ENCODE assay signal across 6 mouse cellular contexts in genomic region chr9:57427123-57427522, GRCm38 (mm10). TPM values are rescaled to one million over a fixed set of nuclear protein-coding genes. Genes with fewer than 3 reads are reported as not detected.
DNase-seq lines count a peak whose midpoint lies in the region; TF ChIP-seq lines count a peak whose summit lies in the region.
"Not testable (repeated sequence)": the region's sequence is repeated elsewhere in the genome, so short reads cannot be mapped to it uniquely, and the experiment has no call there.

No protein-coding gene starts in this region.

- not testable (repeated sequence) for H3K9ac ChIP-seq in CH12.LX (ENCODE audit: insufficient read depth, low read depth); MEL (ENCODE audit: control insufficient read depth, low read depth, low read length, poor library complexity, severe bottlenecking)
- H3K9ac ChIP-seq in ES-Bruce4 (ENCODE audit: low read depth, poor library complexity, severe bottlenecking) (peak overlapping the region; percentile 51), ES-E14 (ENCODE audit: insufficient read depth, low read depth, low read length, poor library complexity, severe bottlenecking) (peak overlapping the region; percentile 6; the same call in 1 of the 2 replicates)

- not testable (repeated sequence) for DNase-seq in CH12.LX (ENCODE audit: extremely low read depth); ES-E14 (ENCODE audit: low read depth, low spot score); MEL (ENCODE audit: low read depth, low spot score); layer of hippocampus, adult 2 months (ENCODE audit: low spot score in 2 of 2)

- in situ Hi-C loops in CH12.LX (cut with MboI; ENCODE audit: low pct_ligation_motif_present, low pct_unique_long_range_greater_than_20kb, low sequenced_read_pairs) = loop anchor here (5.0 kb wide), 2 partner anchors 70 to 175 kb away; no protein-coding TSS in a partner anchor
- in situ Hi-C loops in ES-E14 (cut with MboI; ENCODE audit: low sequenced_read_pairs in 2 of 2, unreplicated experiment in 2 of 2) = not testable (repeated sequence)

- H3K79me2 ChIP-seq in CH12.LX (replicated peaks; ENCODE audit: control insufficient read depth, extremely low read depth, insufficient read depth, poor library complexity, severe bottlenecking); MEL (ENCODE audit: control insufficient read depth, insufficient read depth, low read length, poor library complexity): not testable (repeated sequence)

- TF ChIP-seq RAD21 in CH12.LX (IDR thresholded peaks at IDR 0.05; ENCODE audit: low read depth, low read length); MEL (IDR thresholded peaks at IDR 0.05; ENCODE audit: low read depth, low read length): not testable (repeated sequence)

- not testable (repeated sequence) for TF ChIP-seq POLR2A in CH12.LX (IDR thresholded peaks at IDR 0.05; ENCODE audit: low read depth, low read length); ES-Bruce4 (IDR thresholded peaks at IDR 0.05; ENCODE audit: insufficient read depth, low read length); MEL (IDR thresholded peaks at IDR 0.05; ENCODE audit: control insufficient read depth in 1 of 2, insufficient read depth in 1 of 2, low read depth in 1 of 2, low read length in 2 of 2, poor library complexity in 1 of 2); embryonic fibroblast, embryonic 13.5 days (IDR thresholded peaks at IDR 0.05; ENCODE audit: low read depth, low read length)

- TF ChIP-seq CTCF in CH12.LX (conservative IDR thresholded peaks at IDR 0.05 in 1 of 2, IDR thresholded peaks at IDR 0.05 in 1 of 2; ENCODE audit: low read depth in 2 of 2, low read length in 2 of 2); ES-Bruce4 (IDR thresholded peaks at IDR 0.05; ENCODE audit: low read depth, low read length); MEL (IDR thresholded peaks at IDR 0.05 in 2 of 3, conservative IDR thresholded peaks at IDR 0.05 in 1 of 3; ENCODE audit: control insufficient read depth in 1 of 3, insufficient read depth in 1 of 3, low read depth in 2 of 3, low read length in 3 of 3, poor library complexity in 1 of 3, severe bottlenecking in 1 of 3); embryonic fibroblast, embryonic 13.5 days (IDR thresholded peaks at IDR 0.05; ENCODE audit: borderline replicate concordance, insufficient read depth, low read length); layer of hippocampus, adult 2 months (conservative IDR thresholded peaks at IDR 0.05): not testable (repeated sequence)

- not testable (repeated sequence) for H3K9me3 ChIP-seq in CH12.LX (replicated peaks; ENCODE audit: low read length); ES-Bruce4 (replicated peaks; ENCODE audit: control insufficient read depth, insufficient read depth, low read length, poor library complexity, severe bottlenecking); ES-E14 (ENCODE audit: control insufficient read depth, insufficient read depth, low read depth, low read length); MEL (replicated peaks; ENCODE audit: insufficient read depth, low read length)

- peak overlapping the region; percentile 78; the same call in 1 of the 2 replicates for H3K27ac ChIP-seq in CH12.LX (ENCODE audit: insufficient read depth, low read depth)
- H3K27ac ChIP-seq in ES-Bruce4 (ENCODE audit: insufficient read depth, low read length) = peak overlapping the region; percentile 91
- peak overlapping the region; percentile 81; the same call in 1 of the 2 replicates for H3K27ac ChIP-seq in ES-E14 (ENCODE audit: insufficient read depth, low read depth, low read length, poor library complexity, severe bottlenecking)
- not testable (repeated sequence) for H3K27ac ChIP-seq in MEL (ENCODE audit: control insufficient read depth, low read depth, low read length)
- peak overlapping the region; percentile 99 for H3K27ac ChIP-seq in embryonic fibroblast, embryonic 13.5 days (ENCODE audit: insufficient read depth, low read length)
- H3K27ac ChIP-seq in layer of hippocampus, adult 2 months = peak overlapping the region; percentile 58; the same call in 1 of the 2 replicates

- H3K36me3 ChIP-seq in CH12.LX (replicated peaks in 1 of 2; ENCODE audit: control insufficient read depth in 1 of 2, insufficient read depth in 1 of 2, low read length in 1 of 2) (peaks cover 13 to 73% of the 10 kb centered on the region in 2 experiments), MEL (ENCODE audit: control insufficient read depth in 1 of 2, insufficient read depth in 2 of 2, low read length in 2 of 2) (peaks cover 0 to 25% of the 10 kb centered on the region in 2 experiments; a peak in 2 of 4 replicates)
- H3K36me3 ChIP-seq in ES-Bruce4 (ENCODE audit: control insufficient read depth, insufficient read depth, low read length, poor library complexity, severe bottlenecking); ES-E14 (ENCODE audit: control insufficient read depth, insufficient read depth, low read length, poor library complexity, severe bottlenecking): not testable (repeated sequence)

- H3K4me2 ChIP-seq in CH12.LX (ENCODE audit: insufficient read depth, low read depth, poor library complexity, severe bottlenecking) = not testable (repeated sequence)

- dilution Hi-C loops in CH12.LX (cut with MboI; ENCODE audit: extremely low pct_ligation_motif_present, extremely low pct_unique_long_range_greater_than_20kb, low sequenced_read_pairs) = not testable (repeated sequence)

- H3K27me3 ChIP-seq in CH12.LX (replicated peaks); ES-Bruce4 (ENCODE audit: control insufficient read depth, insufficient read depth, low read length, poor library complexity, severe bottlenecking); MEL (ENCODE audit: control insufficient read depth in 1 of 2, insufficient read depth in 2 of 2, low read length in 2 of 2): not testable (repeated sequence)

- peaks cover 25 to 97% of the 10 kb centered on the region in 2 experiments for H3K4me1 ChIP-seq in CH12.LX (ENCODE audit: control insufficient read depth in 1 of 2, insufficient read depth in 2 of 2)
- H3K4me1 ChIP-seq in ES-Bruce4 (ENCODE audit: control insufficient read depth, insufficient read depth, low read length) = not testable (repeated sequence)
- H3K4me1 ChIP-seq in ES-E14 (ENCODE audit: control insufficient read depth in 2 of 2, insufficient read depth in 2 of 2, low read length in 2 of 2, poor library complexity in 1 of 2) = peaks cover 12 to 33% of the 10 kb centered on the region in 2 experiments; a peak in 3 of 4 replicates
- H3K4me1 ChIP-seq in MEL (ENCODE audit: control insufficient read depth in 1 of 2, insufficient read depth in 2 of 2, low read length in 2 of 2) = peaks cover 12 to 20% of the 10 kb centered on the region in 2 experiments
- H3K4me1 ChIP-seq in embryonic fibroblast, embryonic 13.5 days (ENCODE audit: control insufficient read depth, insufficient read depth, low read length) = peaks cover 25% of the 10 kb centered on the region

- H3K4me3 ChIP-seq in CH12.LX (replicated peaks in 1 of 3; ENCODE audit: low read depth in 2 of 3, low read length in 2 of 3, poor library complexity in 1 of 3); ES-Bruce4 (ENCODE audit: low read depth, low read length); ES-E14 (ENCODE audit: insufficient read depth in 1 of 2, low read depth in 1 of 2, low read length in 2 of 2, poor library complexity in 1 of 2, severe bottlenecking in 1 of 2); MEL (ENCODE audit: control insufficient read depth in 1 of 2, insufficient read depth in 1 of 2, low read depth in 2 of 2, low read length in 2 of 2); embryonic fibroblast, embryonic 13.5 days (ENCODE audit: insufficient read depth, low read length); layer of hippocampus, adult 2 months: not testable (repeated sequence)

- TF ChIP-seq EP300 in CH12.LX (IDR thresholded peaks at IDR 0.05; ENCODE audit: low read length); ES-Bruce4 (IDR thresholded peaks at IDR 0.05; ENCODE audit: insufficient read depth, low read depth, low read length); MEL (IDR thresholded peaks at IDR 0.05; ENCODE audit: low read depth in 1 of 2, low read length in 2 of 2): not testable (repeated sequence)

TF ChIP-seq in ES-E14, 5 proteins besides CTCF, POLR2A, EP300 and RAD21:
- TF ChIP-seq ZNF384 (IDR thresholded peaks at IDR 0.05; ENCODE audit: low read depth, low read length) = 0 out of 2 replicates have a peak, but pooled peaks have one; percentile 30

TF ChIP-seq in MEL, 35 proteins besides CTCF, POLR2A, EP300 and RAD21:
- peak; percentile 64; the same call in 1 of the 2 replicates for TF ChIP-seq ZNF384 (IDR thresholded peaks at IDR 0.05; ENCODE audit: low read depth, low read length)

RNA-seq across cellular contexts. Expression of gene Ppcdc, which starts 12.8 kb away (rescaled TPM):
- total RNA-seq in CH12.LX (2012; rRNA removed) = 39.6 and 50.3 TPM in 2 replicates
- 44.1 and 44.9 TPM in 2 replicates for total RNA-seq in CH12.LX (2014; rRNA removed)
- 36.2 and 38.8 TPM in 2 replicates for polyA plus RNA-seq in CH12.LX (2012; ENCODE audit: insufficient read length, low read depth)
- polyA plus RNA-seq in ES-Bruce4 (2011; ENCODE audit: insufficient read depth, insufficient read length, low read depth, missing spikeins) = 35.6 and 39.8 TPM in 2 replicates
- total RNA-seq in ES-E14 (2012; rRNA removed) = 41.7 and 48.5 TPM in 2 replicates
- total RNA-seq in MEL (2012; rRNA removed) = 22.4 and 23.3 TPM in 2 replicates
- polyA plus RNA-seq in MEL (2012; ENCODE audit: insufficient read depth in 1 of 2, insufficient read length in 2 of 2, low read depth in 1 of 2, low replicate concordance in 2 of 2, missing spikeins in 1 of 2) = 10 to 100 TPM in 1 of 2 experiments, not detected in 1; 20.2 TPM
- polyA plus RNA-seq in embryonic fibroblast, embryonic 13.5 days (2011; ENCODE audit: insufficient read length, low read depth, missing spikeins) = 26.6 and 31.0 TPM in 2 replicates
- 10 to 100 TPM; 16.5 to 16.9 TPM for total RNA-seq in layer of hippocampus, adult 2 months (2021)

RNA-seq across cellular contexts. Expression of gene Scamp5, which starts 40.7 kb away (rescaled TPM):
- total RNA-seq in CH12.LX (2012; rRNA removed) (2.1 and 2.7 TPM in 2 replicates), CH12.LX (2014; rRNA removed) (0.34 and 0.54 TPM in 2 replicates), ES-E14 (2012; rRNA removed) (50.4 and 67.3 TPM in 2 replicates), MEL (2012; rRNA removed) (1.9 and 2.3 TPM in 2 replicates)
- polyA plus RNA-seq in CH12.LX (2012; ENCODE audit: insufficient read length, low read depth) (0.48 and 0.99 TPM in 2 replicates), ES-Bruce4 (2011; ENCODE audit: insufficient read depth, insufficient read length, low read depth, missing spikeins) (31.1 and 32.1 TPM in 2 replicates), MEL (2012; ENCODE audit: insufficient read depth in 1 of 2, insufficient read length in 2 of 2, low read depth in 1 of 2, low replicate concordance in 2 of 2, missing spikeins in 1 of 2) (1 to 10 TPM in 1 of 2 experiments, not detected in 1; 4.3 TPM)
- polyA plus RNA-seq in embryonic fibroblast, embryonic 13.5 days (2011; ENCODE audit: insufficient read length, low read depth, missing spikeins) = 23.7 and 26.1 TPM in 2 replicates
- total RNA-seq in layer of hippocampus, adult 2 months (2021) = 100 to 1,000 TPM; 365 to 385 TPM

Comparison
In these comparisons a context has a peak if more than half of its experiments do, and no peak if none do; other contexts are left out.
1. RNA of gene Scamp5, which starts 40.7 kb away (total RNA-seq): 365 to 385 TPM in layer of hippocampus, adult 2 months and 50.4 to 67.3 TPM in ES-E14; 1.9 to 2.3 TPM in MEL and 0.34 to 2.7 TPM in CH12.LX; every median in the first group is over 10 times any median in the second.